Mouse (Mus musculus): Measurements from ENCODE around the gene Gstm4. TPM values are rescaled to one million over a fixed set of nuclear protein-coding genes. Genes with fewer than 3 reads are reported as not detected.
"Not testable (repeated sequence)": the region's sequence is repeated elsewhere in the genome, so short reads cannot be mapped to it uniquely, and the experiment has no call there.

The Gstm4 gene
- polyA plus RNA-seq, 2 experiments from 2014 or later = 3.2 to 3.4 TPM

- ATAC-seq = no peak
Observed at GRCm38 (mm10) chr3:108069231-108069870, 24.7 kb upstream of the Gstm4 start.

DNA sequence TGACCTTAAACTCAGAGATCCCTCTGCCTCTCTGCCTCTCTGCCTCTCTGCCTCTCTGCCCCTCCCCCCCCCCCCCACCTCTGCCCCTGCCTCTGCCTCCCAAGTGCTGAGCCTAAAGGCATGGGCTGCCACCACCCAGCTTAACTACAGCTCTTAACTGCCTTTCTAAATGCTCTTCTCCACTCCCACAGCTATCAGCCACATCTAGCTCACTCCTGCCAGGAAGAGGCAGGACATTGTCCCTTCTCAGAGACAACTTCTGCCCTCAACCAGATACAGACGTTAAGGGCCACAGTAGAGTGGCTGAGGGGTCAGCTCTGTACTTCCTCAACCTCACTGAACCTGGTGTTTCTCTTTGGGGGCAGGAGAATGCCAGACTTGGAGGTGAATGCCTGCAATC is 24.1 kb upstream of the Gstm4 start:
- ATAC-seq = no peak

DNA sequence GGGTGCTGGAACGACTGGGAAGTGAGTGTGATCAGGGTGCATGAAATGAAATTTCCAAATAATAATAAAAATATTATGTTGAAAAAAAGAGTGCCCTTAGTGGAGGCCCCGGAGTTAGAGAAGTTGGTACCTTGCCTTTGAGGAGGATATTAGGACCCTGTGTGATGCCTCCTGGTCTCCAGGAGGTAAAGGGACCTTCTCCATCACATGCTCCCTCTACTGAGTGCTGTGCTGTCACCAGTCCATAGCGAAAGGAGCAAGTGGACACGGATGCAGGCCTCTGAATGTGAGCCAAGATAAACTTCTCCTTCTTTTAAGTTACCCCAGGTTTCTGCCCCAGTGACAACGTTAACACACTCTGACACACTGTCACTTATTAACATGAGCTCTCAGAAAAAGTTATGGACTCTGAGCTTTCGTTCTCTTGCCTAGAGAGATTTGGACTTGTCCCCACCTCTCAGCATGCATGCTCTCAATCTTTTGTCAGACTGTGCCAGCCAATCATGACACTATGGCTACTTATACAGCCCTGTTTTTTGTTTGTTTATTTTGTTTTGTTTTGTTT is 22.8 kb upstream of the Gstm4 start:
- no peak for ATAC-seq

GRCm38 (mm10) chr3:108065551-108065950 is 20.9 kb upstream of the Gstm4 start:
- ATAC-seq = no peak

- ATAC-seq = no peak
Observed at GRCm38 (mm10) chr3:108064672-108065071, 20.0 kb upstream of the Gstm4 start.

- no peak for ATAC-seq
Observed at GRCm38 (mm10) chr3:108062648-108063047, 18.0 kb upstream of the Gstm4 start.

- ATAC-seq = peak; percentile 76
Observed at GRCm38 (mm10) chr3:108061420-108061819, 16.7 kb upstream of the Gstm4 start.

GRCm38 (mm10) chr3:108050493-108050892 is 5.8 kb upstream of the Gstm4 start:
- ATAC-seq = no peak

DNA sequence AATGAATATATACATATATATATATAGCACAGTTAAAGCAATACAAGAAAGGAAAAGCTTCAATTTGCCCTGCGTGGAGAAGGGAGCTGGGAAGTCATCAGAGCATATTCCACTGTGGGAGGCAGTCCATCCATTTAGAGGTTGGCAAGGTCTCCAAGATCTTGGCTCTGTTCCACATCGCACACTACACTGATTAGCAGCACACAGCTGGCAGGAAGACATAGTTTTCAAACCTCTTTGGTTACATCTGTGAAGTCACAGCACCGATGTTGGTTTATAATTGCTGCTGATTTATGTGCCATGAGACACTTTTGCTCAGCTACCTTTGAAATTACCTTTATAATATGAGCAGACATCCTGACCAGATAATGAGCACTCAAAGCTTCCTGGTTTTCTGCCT is 3.6 kb upstream of the Gstm4 start:
- ATAC-seq = no peak

DNA sequence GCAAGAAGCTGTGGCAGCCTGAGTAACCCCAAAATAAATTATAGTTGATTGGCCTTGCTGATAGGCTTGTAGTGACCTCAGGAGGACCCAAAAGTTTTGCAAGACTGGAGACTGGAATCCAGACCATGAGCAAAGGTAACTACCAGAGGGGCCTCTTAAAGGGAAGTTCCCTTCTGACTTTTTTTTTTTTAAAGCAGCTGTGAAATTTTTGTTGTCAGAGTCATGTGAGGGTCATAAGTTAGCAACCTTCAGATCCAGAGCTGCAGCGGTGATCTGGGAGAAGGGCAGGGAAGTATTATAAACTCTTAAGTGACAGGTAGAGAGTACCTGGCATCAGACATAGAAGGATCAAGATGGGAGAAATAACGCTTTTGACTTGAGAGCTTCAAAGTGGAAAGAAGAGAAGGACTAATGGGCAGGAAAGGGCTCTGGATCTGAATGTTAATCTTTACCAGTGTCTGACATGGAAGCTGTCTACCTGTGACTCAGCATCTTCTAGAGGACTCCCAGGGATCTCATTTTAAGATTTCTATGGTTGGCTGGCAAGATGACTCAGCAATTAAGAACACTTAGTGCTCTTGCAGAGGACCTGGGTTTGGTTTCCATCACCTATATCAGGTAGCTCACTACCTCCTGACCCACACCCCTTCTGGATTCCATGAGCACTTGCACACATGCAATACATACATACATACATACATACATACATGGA is 2.4 kb upstream of the Gstm4 start:
- no peak for ATAC-seq

DNA sequence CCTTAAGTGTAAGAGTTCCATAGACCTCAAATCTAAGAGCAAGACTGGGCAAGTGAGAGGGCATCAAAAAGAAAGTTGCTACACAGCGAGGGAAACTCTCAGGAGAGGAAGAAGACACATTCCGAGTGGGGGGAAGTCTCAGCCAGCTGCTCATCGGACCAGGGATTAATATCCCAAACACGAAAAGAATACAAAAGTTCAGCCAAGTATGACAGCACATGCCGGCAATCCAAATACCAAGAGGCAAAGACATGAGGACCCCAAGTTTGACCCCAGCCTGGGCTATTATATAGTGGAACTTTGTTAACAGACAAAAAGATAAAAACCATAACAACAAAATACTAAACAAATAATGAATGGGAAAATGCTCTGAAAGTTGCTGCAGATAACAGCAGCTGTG is 11.5 kb downstream of the Gstm4 start:
- ATAC-seq = no peak

- ATAC-seq = no peak
Observed at GRCm38 (mm10) chr3:108032113-108032512, 12.6 kb downstream of the Gstm4 start.

GRCm38 (mm10) chr3:108028641-108029365 is 15.9 kb downstream of the Gstm4 start:
- no peak for ATAC-seq

GRCm38 (mm10) chr3:108026597-108026996 is 18.1 kb downstream of the Gstm4 start:
- no peak for ATAC-seq

DNA sequence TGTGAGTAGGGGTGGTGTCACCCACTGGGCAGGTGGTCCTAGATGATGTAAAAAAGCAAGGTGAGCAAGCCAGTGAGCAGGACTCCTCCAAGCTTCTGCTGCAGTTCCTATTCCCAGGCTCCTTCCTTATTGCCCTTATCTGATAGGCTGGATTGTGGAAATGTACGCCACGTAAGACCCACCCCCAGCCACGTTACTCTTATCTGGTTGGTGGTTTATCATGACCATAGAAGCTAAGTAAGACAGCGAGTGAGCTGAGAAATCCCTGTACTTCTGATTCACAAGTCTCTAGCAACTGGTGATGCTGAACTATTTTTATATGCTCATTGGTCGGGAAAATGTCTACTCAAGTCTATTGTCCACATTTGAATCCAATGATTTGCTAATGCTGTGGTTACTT is 18.6 kb downstream of the Gstm4 start:
- no peak for ATAC-seq

GRCm38 (mm10) chr3:108025318-108025717 is 19.4 kb downstream of the Gstm4 start:
- no peak for ATAC-seq

- no peak for ATAC-seq
Observed at GRCm38 (mm10) chr3:108022650-108023049, 22.0 kb downstream of the Gstm4 start.

DNA sequence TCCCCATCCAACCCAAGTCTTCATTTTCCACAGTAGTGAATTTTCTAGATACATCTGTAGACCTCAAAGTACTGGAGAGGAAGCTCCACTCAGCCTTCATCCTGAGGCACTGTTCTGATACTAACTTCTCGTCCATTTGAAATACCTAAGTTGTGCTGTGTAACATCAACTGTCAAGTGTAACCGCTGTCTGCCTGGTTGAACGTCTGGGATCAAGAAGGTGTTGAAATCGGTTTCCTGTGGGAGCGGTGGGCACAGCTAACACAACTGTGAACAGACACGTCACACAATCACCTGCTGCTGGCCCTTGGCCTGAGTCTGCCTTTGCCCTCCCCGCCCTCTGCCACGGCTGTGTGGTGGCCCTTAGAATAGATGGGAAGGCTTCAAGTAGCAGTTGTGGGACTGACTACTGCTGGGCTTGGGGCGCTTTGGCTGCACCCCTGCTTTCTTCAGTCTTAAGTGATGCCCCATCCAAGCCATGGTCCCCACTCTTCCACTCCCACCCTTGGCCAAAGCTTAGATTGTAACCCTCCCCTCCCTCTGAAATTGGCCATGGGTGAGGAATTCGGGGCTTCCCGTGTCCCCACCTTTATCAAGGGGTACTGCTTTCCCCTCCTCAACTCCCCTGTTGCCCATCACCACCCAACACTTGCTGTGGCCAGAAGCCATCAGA is 24.2 kb downstream of the Gstm4 start:
- ATAC-seq = not testable (repeated sequence)

DNA sequence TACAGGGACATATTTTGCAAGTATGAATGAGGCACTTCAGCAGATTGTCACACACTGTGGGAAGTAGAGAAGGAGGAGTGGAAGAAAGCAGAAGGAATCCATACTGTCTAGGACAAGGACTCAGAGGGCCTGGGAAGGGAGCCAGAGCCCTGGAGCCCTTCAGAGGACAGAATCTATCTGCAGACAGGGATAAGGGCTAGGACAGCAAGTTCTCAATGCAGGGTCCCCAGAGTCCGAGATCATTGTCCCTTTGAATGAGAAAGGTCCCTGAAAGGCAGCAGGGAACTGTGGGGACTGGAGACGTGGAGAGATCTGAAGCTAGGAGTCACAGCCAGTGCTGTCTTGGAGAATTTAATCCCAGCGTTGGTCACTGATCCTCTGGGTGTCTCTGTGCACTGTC is 25.5 kb downstream of the Gstm4 start:
- ATAC-seq = not testable (repeated sequence)

- ATAC-seq = peak; percentile 18
Observed at GRCm38 (mm10) chr3:108018190-108018820, 26.4 kb downstream of the Gstm4 start.

GRCm38 (mm10) chr3:108017473-108018189 is 27.1 kb downstream of the Gstm4 start, which contains the start of gene Gstm1:
TSS of gene Gstm1 (minus strand) at chr3:108017973.
- ATAC-seq = peak; percentile 68

- not testable (repeated sequence) for ATAC-seq
Observed at GRCm38 (mm10) chr3:108016468-108016867, 28.2 kb downstream of the Gstm4 start.
